Mouse (Mus musculus) telencephalon, adult 2 months (tissue): ENCODE data around the gene Exoc6.
"Not testable (repeated sequence)": the region's sequence is repeated elsewhere in the genome, so short reads cannot be mapped to it uniquely, and the experiment has no call there.

Source experiments
- DNase-seq: peaks from one replicate; pipeline ENCODE4 v3.0.0-alpha.2; 2011; ENCODE audit warnings: low read depth, low spot score

Exoc6 gene

DNA sequence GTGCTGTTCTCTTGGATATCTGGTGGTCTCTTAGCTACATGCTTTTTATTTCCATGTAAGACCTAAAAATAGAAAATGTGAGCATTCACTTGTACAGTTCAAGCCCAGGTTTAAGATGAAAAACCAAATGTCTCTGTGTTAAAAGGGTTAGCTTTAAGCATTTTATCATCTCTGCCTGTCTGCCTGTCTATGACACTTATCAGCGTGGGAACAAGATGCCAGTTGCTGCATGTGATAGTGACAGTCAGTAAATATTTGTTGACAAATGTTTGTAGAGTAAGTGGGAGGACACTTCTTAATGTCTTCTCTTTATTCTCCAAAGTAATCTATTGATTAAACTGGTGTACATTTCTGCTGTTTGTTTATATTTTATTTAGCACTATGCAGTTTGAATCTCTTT is 12.5 kb upstream of the Exoc6 start:
- DNase-seq, result no peak

- no peak for DNase-seq
Measured at GRCm38 (mm10) chr19:37540201-37540600, 10.0 kb upstream of the Exoc6 start.

GRCm38 (mm10) chr19:37543537-37544326 is 6.5 kb upstream of the Exoc6 start:
- DNase-seq, result no peak

GRCm38 (mm10) chr19:37544476-37544875 is 5.7 kb upstream of the Exoc6 start:
- DNase-seq, result no peak

DNA sequence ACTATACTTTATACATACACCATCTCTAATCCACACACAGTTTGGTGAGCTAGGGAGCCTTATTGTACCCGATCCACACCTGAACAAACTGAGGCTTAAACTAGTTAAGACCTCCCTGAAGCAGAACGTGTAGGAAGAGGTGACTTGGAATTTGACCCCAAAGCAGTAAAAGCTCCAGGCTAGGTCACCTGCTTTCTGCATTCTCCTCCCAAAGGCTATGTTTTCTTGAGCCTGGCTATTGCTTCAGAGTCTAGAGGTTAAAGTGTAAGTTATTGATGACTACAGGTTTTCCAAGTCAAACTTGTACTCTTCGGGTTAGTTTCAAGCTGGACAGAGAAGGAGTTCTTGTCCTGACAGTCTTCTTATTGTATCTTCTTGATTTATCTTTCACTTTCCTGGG is 5.0 kb upstream of the Exoc6 start:
- DNase-seq, result no peak

DNA sequence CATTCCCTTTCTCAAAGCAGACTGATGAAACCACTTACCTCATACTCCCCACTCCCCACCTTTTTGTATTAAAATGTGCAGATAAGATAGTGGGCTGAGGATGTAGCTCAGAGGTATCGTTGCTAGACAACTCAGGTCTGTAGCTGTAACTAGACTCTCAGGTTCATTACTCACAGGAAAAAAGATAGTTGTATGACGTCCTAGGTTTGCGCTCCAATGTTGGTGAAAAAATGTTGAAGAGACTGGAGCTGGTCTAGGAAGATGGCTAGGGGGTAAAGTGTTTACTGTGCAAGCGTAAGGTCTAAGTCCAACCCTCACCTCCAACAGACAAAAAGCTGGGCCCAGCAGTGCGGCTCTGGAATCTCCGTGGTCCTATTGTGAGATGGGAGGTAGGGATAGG is 4.5 kb upstream of the Exoc6 start:
- DNase-seq, result no peak

DNA sequence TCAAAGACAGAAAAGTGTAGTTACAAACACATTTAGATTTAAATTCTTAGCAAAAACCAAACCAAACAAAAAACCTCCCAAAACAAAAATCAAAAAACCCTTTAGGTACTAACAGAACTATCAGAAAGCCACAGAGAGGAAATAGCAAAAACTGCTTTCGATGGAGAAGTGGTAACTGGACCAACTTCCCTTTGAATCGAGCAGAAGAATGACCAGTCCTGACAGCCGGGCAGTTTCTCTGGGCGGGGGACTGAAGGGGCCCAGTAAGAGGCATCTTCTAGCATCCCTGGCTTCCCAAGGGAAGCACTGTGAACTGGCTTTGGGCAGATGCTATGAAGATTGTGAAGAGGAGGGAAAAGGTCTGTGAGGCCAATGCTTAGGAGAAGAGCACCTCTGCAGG is 3.4 kb upstream of the Exoc6 start:
- no peak for DNase-seq

DNA sequence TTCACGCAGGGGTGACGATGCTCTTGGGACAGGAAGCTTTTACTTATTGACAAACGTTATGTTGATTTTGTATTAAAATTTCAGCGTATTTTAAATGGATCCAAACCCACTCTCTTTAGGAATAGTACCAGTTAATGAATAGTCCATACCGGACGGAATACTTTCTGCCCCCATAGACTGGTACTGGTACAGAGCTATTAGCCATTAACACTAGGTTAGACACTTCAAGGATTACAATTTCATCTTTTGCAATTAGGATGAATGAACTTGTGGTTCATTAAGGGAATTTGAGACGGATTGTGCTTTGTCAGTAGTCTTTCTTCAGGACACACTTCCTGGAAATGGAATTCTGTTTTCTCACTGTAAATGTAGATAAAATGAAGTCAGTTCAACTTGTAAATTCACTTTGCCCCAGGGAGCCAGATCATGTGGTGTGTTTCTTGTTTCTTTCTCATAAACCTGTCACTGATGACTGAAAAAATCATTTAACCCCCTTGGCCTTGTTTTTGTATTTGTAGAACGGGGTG is 885 bp downstream of the Exoc6 start:
- DNase-seq, result no peak

DNA sequence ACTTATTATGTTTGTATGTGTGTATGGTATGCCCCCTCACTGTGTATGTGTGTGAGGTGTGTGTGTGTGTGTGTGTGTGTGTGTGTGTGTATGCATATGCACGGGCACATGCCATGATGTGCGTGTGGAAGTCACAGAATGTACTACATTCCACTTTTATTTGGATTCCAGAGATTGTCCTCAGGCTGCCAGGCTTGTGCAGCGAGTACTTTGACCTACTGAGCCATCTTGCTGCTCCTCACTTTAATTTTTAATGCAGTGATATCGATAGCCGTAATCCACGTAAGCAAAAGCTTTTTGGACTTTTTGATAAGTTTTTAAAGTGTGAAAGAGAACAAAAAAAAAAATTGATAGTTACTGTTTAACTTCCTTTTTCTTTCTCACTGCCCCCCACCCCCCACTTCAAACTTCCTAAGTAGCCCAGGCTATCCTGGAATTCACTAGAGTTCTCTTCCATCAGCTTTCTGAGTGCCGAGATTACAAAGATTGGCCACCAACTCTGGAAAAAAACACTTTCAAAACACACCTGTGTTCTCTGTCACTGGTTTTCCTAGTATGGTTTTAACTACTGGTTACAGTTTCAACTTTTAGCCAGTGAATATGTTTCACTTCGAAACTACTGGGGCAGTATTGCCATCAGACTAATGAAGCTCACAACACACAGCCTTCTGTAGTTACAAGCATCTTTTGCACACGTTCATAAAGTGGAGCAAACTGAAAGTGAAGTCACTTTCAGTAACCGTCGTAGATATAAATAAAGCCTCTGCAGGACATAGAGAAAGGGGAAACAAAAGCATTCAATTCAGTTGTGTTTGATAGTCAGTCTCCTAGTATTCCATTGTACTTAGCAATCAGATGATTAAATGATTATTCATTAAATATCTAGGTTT is 3.4 kb downstream of the Exoc6 start:
- DNase-seq, result no peak

DNA sequence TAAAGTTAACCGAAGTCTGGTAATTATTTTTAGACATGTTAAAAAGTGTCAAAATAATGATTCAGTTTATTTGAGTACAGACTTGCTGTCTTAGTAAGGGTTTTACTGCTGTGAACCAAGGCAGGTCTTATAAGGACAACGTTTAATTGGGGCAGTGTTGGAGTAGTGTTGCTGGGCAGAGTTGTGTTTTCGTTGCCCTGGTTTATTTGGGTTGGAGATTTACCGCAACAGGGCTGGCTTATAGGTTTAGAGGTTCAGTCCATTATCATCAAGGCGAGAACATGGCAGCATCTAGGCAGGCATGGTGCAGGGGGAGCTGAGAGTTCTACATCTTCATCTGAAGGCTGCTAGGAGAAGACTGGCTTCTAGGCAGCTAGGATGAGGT is 4.0 kb downstream of the Exoc6 start:
- DNase-seq, result not testable (repeated sequence)

DNA sequence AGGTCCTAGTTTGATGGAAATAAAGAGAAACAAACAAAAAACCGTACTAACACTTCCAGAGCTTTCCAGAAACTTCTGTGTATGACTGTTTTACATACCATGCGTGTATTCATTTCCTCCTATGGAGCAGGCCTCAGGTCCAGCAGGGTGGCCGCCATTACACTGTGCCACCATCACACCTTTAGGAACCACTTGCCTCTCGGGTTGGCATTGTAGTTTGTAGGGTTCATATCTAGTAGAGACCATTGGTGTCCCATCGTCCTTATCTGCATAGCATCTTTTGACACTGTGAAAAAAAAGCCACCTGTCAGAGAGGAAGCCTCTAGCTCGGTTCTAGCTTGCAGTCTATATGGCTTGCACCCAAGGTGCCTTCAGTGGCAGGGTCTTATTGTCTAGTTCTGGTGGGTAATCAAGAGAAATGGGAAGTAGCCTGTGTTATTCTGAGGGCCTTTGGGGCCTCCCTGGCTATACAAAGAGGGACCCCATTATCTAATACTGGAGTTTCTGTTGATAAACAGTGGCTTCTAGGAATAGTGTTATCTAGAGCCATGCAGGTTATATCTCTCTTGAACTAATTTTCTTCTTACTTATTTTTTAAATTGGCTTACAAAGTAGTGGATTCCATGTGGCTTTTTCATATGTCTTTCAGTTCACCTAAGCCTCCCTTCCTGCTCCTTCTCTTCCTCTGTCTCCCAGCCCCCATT is 5.8 kb downstream of the Exoc6 start:
- no peak for DNase-seq

- DNase-seq, result no peak
Measured at GRCm38 (mm10) chr19:37557898-37558297, 7.7 kb downstream of the Exoc6 start.

DNA sequence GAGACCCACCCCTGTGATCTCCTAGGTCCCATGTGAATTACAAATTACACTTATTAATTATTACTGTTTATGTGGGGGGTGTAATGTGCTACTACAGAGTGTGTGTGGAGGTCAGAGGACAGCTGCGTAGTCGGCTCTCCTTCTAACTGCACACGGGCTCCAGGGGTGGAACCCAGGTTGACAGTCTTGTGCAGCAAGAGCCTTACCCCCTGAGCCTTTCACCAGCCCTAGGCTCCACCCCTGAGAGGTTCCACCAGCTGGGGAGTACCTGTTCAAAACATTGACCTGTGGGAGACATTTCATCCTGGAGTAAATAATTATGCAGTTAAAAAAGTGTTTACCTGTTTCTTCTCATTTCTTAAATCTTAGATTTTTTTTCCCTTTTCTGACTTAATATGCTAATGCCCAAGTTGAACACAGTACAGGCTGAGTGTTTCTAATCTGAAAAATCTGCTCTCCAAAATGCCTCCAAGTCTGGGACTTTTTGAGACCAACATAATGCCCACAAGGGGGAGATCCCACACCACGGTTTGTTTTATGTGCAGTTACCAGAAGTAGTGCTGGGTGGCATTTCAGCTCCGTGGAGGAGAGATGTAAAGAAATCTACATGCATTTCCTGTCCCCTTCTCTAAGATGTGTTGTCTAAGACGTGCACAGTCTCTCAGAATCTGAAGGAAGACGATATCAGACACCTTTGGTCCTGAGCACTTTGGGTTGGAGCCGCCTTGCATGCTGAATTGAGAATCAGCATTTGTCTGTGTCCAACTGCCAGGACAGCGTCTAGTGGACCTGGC is 9.3 kb downstream of the Exoc6 start:
- no peak for DNase-seq

DNA sequence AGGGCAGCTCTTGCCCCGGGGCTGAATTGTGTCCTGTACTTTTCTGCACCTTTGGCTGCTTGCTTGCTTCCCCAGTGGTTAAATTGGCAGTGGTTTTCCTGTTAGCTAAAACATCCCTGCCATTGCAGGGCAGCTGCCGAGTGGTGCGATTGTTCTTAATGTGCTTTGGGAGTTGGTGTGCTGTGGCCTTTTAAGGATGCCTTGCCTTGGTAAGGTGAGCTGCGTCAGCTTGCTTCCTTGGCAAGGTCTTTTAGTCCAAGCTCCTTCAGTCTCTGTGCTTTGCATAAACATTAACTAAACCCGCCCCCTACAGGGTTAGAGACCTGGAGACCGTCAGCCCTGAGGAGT is 9.8 kb downstream of the Exoc6 start:
- no peak for DNase-seq

DNA sequence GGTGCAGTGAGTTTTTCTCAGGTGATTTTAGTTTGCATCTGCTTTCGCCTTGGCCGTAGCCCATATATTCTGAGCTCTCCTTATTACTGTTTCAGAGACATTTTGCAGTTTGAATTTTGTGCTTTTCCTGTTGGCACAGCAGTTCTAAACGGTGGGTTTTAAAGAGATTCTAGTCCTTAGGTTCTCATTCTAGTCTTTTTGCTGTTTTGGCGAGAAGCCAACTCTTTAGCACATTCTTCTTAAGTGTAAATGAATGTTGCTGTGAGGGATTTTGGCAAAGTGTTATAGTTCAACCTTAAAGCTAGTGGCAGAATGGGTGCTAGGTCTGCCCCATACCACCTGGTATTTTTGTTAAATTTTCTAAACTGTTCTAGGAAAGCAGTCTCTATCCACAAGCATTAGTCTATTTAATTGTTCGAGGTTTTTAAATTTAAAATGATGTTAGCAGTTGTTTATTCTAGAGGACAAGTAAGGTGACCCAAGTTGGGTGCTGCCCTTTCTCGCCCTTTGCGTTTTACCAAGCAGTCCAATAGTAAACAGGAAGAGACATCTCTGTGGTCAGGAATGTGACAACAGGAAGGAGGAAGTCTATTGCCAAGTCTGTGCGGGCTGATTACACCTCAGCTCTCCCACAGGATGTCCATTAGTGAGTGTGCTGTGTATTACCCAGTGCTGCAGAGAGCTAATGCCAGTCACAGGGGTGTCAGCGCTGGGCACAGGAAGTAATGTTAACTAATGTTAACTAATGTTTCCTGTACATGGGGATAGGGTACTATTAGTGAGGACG is 11.1 kb downstream of the Exoc6 start:
- no peak for DNase-seq

DNA sequence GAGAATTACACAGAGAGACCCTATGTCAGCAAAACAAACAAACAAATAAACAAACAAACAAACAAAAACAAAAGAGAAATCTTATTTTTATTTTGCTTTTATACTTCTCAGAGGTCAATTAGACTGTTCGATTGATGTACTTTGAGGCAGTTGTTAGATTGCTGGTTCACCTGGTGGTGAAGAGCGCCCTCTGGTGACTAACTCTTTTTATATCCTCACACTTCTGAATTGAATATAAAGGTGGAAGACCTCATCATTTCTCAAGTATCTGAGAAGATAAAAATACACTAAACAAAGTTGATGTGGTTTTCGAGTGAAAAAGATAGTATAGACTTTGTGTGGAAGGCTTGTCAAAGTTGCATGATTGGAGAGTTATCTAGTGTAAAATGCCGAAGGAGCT is 13.5 kb downstream of the Exoc6 start:
- no peak for DNase-seq

GRCm38 (mm10) chr19:37565806-37566205 is 15.6 kb downstream of the Exoc6 start:
- DNase-seq, result no peak

GRCm38 (mm10) chr19:37569186-37569754 is 19.1 kb downstream of the Exoc6 start:
- no peak for DNase-seq

DNA sequence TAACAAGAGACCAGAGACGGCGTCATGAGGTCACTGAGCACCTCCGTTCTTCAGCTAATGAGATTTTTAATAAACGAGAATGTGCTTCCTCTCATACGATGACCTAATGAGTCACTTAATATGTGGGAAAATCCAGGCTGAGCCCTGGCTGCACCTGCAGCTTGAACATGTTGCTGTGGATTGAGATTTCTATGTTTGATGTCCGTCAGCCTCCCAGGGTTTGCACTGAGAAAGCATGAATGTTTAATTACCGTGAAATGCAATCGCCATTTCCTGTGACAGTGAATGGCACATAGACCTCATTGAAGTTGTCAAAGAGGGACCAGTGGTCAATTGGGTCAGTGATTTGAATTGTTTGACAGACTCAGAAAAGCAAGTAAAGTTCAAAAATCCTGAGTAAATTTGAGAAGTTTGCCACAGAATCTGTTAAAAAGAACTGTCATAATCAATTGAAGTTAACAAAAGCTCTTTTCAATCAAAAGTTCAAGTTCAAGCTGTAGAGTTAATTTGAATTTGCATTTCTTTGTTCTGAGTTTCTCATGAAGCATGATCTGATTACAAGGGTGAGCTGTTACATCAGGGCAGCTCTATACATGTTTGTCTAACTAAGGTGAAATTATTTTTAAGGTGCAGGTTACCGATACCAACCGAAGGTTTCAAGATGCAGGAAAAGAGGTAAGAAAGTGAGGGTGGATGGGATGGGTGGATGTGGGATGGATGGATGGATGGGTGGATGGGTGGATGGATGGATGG is 20.9 kb downstream of the Exoc6 start:
- DNase-seq, result no peak
